Mouse (Mus musculus) spleen, adult 2 months (tissue): ENCODE measurements around the gene Stac2. TPM values are rescaled to one million over a fixed set of nuclear protein-coding genes. Genes with fewer than 3 reads are reported as not detected.

ENCODE experiments used
- DNase-seq, 2 experiments: peaks; one replicate each; pipeline versions ENCODE4 v3.0.0 to v3.0.0-alpha.2; 2012 to 2021; ENCODE audit warnings: low spot score in 2 of 2, low read depth in 1 of 2
- H3K27ac ChIP-seq: fragments of 200-500 bp; 2 replicates; pipeline ENCODE4 v1.5.1; 2012; ENCODE audit warnings: low read length, inconsistent platforms; ENCODE audit not compliant: insufficient read depth
- H3K27me3 ChIP-seq: fragments of 200-500 bp; 2 replicates; pipeline ENCODE4 v1.6.1; 2012; ENCODE audit warnings: mild to moderate bottlenecking, moderate library complexity, low read length, inconsistent platforms; ENCODE audit not compliant: control insufficient read depth, insufficient read depth
- H3K36me3 ChIP-seq: fragments of 200-500 bp; 2 replicates; pipeline ENCODE4 v1.6.1; 2012; ENCODE audit warnings: mild to moderate bottlenecking, low read length, inconsistent platforms; ENCODE audit not compliant: control insufficient read depth, insufficient read depth
- H3K4me1 ChIP-seq: fragments of 200-500 bp; 2 replicates; pipeline ENCODE4 v1.6.1; 2011; ENCODE audit warnings: inconsistent platforms; ENCODE audit not compliant: control insufficient read depth, insufficient read depth, insufficient read length
- H3K4me3 ChIP-seq: fragments of 200-500 bp; 2 replicates; pipeline ENCODE4 v1.5.1; 2011; ENCODE audit warnings: mild to moderate bottlenecking, inconsistent platforms; ENCODE audit not compliant: insufficient read depth, insufficient read length; ENCODE audit errors: extremely low read depth
- CTCF ChIP-seq: fragments of 200-500 bp; IDR thresholded peaks from 2 replicates; pipeline ENCODE4 v1.5.1; 2011; ENCODE audit warnings: mild to moderate bottlenecking, inconsistent platforms; ENCODE audit not compliant: insufficient read depth, insufficient read length, insufficient replicate concordance; ENCODE audit errors: extremely low read depth
- POLR2A ChIP-seq: fragments of 200-500 bp; IDR thresholded peaks from 2 replicates; pipeline ENCODE4 v1.6.1; 2011; ENCODE audit warnings: low read depth, low read length, inconsistent platforms
- WGBS: fragments of 180-500 bp; shearing (Covaris S2); methylation state at CpG from one replicate; pipeline ENCODE4 v1.1.7; 2018; 5-methylcytosine and 5-hydroxymethylcytosine counted together
- polyA plus RNA-seq: library from polyadenylated mRNA; depleted of rRNA; stranded (reverse); fragments of >200 nt; gene quantifications from 2 replicates; pipeline ENCODE4 v1.2.3, GENCODE M21; 2012

Stac2 gene
- polyA plus RNA-seq, 1 experiment, result 6.3 TPM

- Histone ChIP-seq H3K27ac (peak within 1 kb of the TSS; percentile 45), H3K4me1 (peaks cover 24% of the 10 kb centered on the region; the same call in 1 of the 2 replicates), H3K36me3 (no peaks in the 10 kb centered on the region), H3K27me3 (no peaks in the 10 kb centered on the region), H3K4me3 (peak within 1 kb of the TSS; percentile 67)
- 2% methylated on average over 51 of the region's 52 CpGs for WGBS
- DNase-seq, result peak in 1 of 2 experiments; percentile 55
- no peak for TF ChIP-seq CTCF
- TF ChIP-seq POLR2A, result peak; percentile 10; the same call in 1 of the 2 replicates
Measured at GRCm38 (mm10) chr11:98022555-98023371, 30.5 kb downstream of the Stac2 start, which contains the start of gene Cacnb1. Cacnb1 (minus strand) TSS chr11:98023034.

- WGBS, result 0% methylated on average over 23 of the region's 23 CpGs
- H3K27ac ChIP-seq, result peak overlapping the region; percentile 21
- peak overlapping the region; percentile 67 for H3K4me3 ChIP-seq
- TF ChIP-seq POLR2A (no peak), CTCF (no peak)
- peaks cover 24% of the 10 kb centered on the region; the same call in 1 of the 2 replicates for H3K4me1 ChIP-seq
- DNase-seq, result no peak
- no peaks in the 10 kb centered on the region for H3K36me3 ChIP-seq
- no peaks in the 10 kb centered on the region for H3K27me3 ChIP-seq
Measured at GRCm38 (mm10) chr11:98022253-98022554, 31.1 kb downstream of the Stac2 start.

GRCm38 (mm10) chr11:98021565-98022252 lies 31.6 kb downstream of the Stac2 start:
- peak overlapping the region; percentile 21; the same call in 1 of the 2 replicates for H3K27ac ChIP-seq
- H3K36me3 ChIP-seq, result no peaks in the 10 kb centered on the region
- no peak for DNase-seq
- H3K27me3 ChIP-seq, result no peaks in the 10 kb centered on the region
- TF ChIP-seq CTCF (no peak), POLR2A (no peak)
- 16% methylated on average over 33 of the region's 34 CpGs for WGBS
- peaks cover 24% of the 10 kb centered on the region; the same call in 1 of the 2 replicates for H3K4me1 ChIP-seq
- H3K4me3 ChIP-seq, result peak overlapping the region; percentile 67

GRCm38 (mm10) chr11:98021118-98021517 lies 32.1 kb downstream of the Stac2 start:
- 19% methylated on average over 2 of the region's 2 CpGs for WGBS
- no peak for DNase-seq
- Histone ChIP-seq H3K36me3 (no peaks in the 10 kb centered on the region), H3K4me3 (no peak overlapping the region), H3K27ac (no peak overlapping the region), H3K4me1 (peaks cover 24% of the 10 kb centered on the region; the same call in 1 of the 2 replicates), H3K27me3 (no peaks in the 10 kb centered on the region)
- no peak for TF ChIP-seq CTCF
- TF ChIP-seq POLR2A, result no peak

GRCm38 (mm10) chr11:98020710-98021109 lies 32.6 kb downstream of the Stac2 start:
- H3K36me3 ChIP-seq, result no peaks in the 10 kb centered on the region
- WGBS, result 55% methylated on average over 1 of the region's 1 CpGs
- TF ChIP-seq CTCF (no peak), POLR2A (no peak)
- H3K4me3 ChIP-seq, result no peak overlapping the region
- no peak for DNase-seq
- no peaks in the 10 kb centered on the region for H3K27me3 ChIP-seq
- H3K4me1 ChIP-seq, result peaks cover 24% of the 10 kb centered on the region; the same call in 1 of the 2 replicates
- H3K27ac ChIP-seq, result no peak overlapping the region; the same call in 1 of the 2 replicates

GRCm38 (mm10) chr11:98019883-98020610 lies 33.2 kb downstream of the Stac2 start:
- no peak for TF ChIP-seq POLR2A
- no peak for TF ChIP-seq CTCF
- Histone ChIP-seq H3K4me3 (no peak overlapping the region), H3K27ac (peak overlapping the region; percentile 34), H3K4me1 (peaks cover 24% of the 10 kb centered on the region; the same call in 1 of the 2 replicates), H3K27me3 (no peaks in the 10 kb centered on the region), H3K36me3 (no peaks in the 10 kb centered on the region)
- no peak for DNase-seq
- WGBS, result 26% methylated on average over 8 of the region's 8 CpGs
